Mouse (Mus musculus) stomach, postnatal 0 days (tissue): Measurements from ENCODE around the gene Slc5a5. TPM values are rescaled to one million over a fixed set of nuclear protein-coding genes. Genes with fewer than 3 reads are reported as not detected.

Experiments
- ATAC-seq: fragments of 200-750 bp; cut with Nextera tagmentation; 2 replicates; pipeline ENCODE4 v1.8.0; 2017; ENCODE audit not compliant: low FRiP score, low TSS enrichment
- DNase-seq: peaks from one replicate; pipeline ENCODE4 v3.0.0-alpha.2; 2016; ENCODE audit warnings: low spot score
- H3K27ac ChIP-seq: fragments of 300-500 bp; sonication (generic); replicated peaks from 2 replicates; pipeline ENCODE4 v1.5.1; 2014; ENCODE audit warnings: mild to moderate bottlenecking, control low read depth
- H3K27me3 ChIP-seq: fragments of 300-500 bp; sonication (generic); 2 replicates; pipeline ENCODE4 v1.6.1; 2014; ENCODE audit warnings: low read length; ENCODE audit not compliant: control insufficient read depth, insufficient read depth
- H3K36me3 ChIP-seq: fragments of 300-500 bp; sonication (generic); 2 replicates; pipeline ENCODE4 v1.6.1; 2014; ENCODE audit warnings: low read length, mixed read lengths; ENCODE audit not compliant: control insufficient read depth, insufficient read depth
- H3K4me1 ChIP-seq: fragments of 300-500 bp; sonication (generic); replicated peaks from 2 replicates; pipeline ENCODE4 v1.6.1; 2014; ENCODE audit warnings: antibody characterized with exemption; ENCODE audit not compliant: control insufficient read depth, insufficient read depth
- H3K4me2 ChIP-seq: fragments of 300-500 bp; sonication (generic); replicated peaks from 2 replicates; pipeline ENCODE4 v1.6.1; 2014; ENCODE audit warnings: low read depth, mild to moderate bottlenecking, control low read depth, moderate library complexity
- H3K4me3 ChIP-seq: fragments of 300-500 bp; sonication (generic); 2 replicates; pipeline ENCODE4 v1.5.1; 2014; ENCODE audit warnings: low read depth, low read length, control low read depth
- H3K9ac ChIP-seq: fragments of 300-500 bp; sonication (generic); 2 replicates; pipeline ENCODE4 v1.6.1; 2014; ENCODE audit warnings: mild to moderate bottlenecking, low read length, control low read depth, mixed read lengths
- H3K9me3 ChIP-seq: fragments of 300-500 bp; sonication (generic); 2 replicates; pipeline ENCODE4 v1.6.1; 2016; ENCODE audit warnings: low read length; ENCODE audit not compliant: control insufficient read depth
- CTCF ChIP-seq: IDR thresholded peaks from 2 replicates; pipeline ENCODE4 v1.5.1; 2016; ENCODE audit warnings: antibody characterized with exemption, low read depth, mild to moderate bottlenecking, moderate library complexity
- EP300 ChIP-seq: optimal IDR thresholded peaks from 2 replicates; pipeline ENCODE3; 2016; ENCODE audit warnings: antibody characterized with exemption
- WGBS: fragments of 180-500 bp; shearing (Covaris S2); extraction: QIAGEN DNeasy Blood & Tissue Kit; methylation state at CpG from one replicate; pipeline ENCODE4 v1.1.7; 2014; 5-methylcytosine and 5-hydroxymethylcytosine counted together
- polyA plus RNA-seq: library from polyadenylated mRNA; unstranded; fragments of >200 nt; fragmentation: Nextera tagmentation; extraction: Ambion mirVana; gene quantifications from 2 replicates; pipeline ENCODE4 v1.2.1, GENCODE M21; 2015

Gene Slc5a5
- polyA plus RNA-seq, 1 experiment from 2014 or later: 42.8 TPM

DNA sequence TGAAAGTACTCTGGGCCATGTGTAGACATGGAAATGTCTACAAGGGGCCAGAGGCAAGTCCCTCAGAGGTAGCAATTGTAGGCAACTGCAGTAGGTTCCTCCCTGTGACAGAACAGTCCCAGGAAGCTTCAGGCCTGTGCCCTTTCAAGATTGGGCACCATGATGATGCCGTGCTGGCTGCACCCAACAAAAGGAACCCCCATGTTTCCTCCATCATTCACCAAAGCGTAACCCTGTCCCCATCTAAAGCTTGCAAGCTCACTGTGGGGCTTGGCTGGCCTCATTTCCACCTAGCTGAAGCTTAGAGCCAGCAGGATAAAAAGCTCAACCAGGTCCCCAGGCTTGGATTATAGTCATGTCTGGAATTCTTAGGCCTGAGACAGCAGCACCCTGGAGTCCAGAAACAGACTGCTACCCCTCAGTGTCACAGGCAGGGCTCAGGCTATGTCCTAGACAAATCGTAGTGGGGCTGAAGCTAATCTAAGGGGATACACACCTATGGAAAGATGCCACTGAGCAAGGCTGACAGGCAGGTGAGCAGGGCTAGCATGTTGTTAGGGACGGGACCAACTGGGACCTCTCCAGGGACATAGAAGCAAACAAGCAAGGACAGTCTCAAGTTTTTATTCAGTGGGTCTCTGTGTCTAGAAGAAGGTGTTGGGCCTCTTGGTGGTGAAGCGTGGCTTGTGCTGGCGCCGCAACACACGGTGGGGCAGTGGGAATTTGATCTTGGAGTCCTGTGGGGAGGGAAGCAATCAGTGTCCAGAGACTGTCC, 2.4 kb upstream of the Slc5a5 start:
- Histone ChIP-seq H3K4me3 (no peak overlapping the region), H3K4me1 (peaks cover 4% of the 10 kb centered on the region; the same call in 1 of the 2 replicates), H3K9ac (no peak overlapping the region), H3K9me3 (no peaks in the 10 kb centered on the region), H3K27ac (no peak overlapping the region), H3K4me2 (no peak overlapping the region), H3K27me3 (no peaks in the 10 kb centered on the region; the same call in 1 of the 2 replicates), H3K36me3 (peaks cover 12% of the 10 kb centered on the region)
- 85% methylated on average over 8 of the region's 8 CpGs for WGBS
- no peak for TF ChIP-seq CTCF
- no peak for TF ChIP-seq EP300
- ATAC-seq (no peak), DNase-seq (no peak)

- WGBS: 41% methylated on average over 2 of the region's 2 CpGs
Measured at GRCm38 (mm10) chr8:70894385-70894720, 1.8 kb upstream of the Slc5a5 start.

DNA sequence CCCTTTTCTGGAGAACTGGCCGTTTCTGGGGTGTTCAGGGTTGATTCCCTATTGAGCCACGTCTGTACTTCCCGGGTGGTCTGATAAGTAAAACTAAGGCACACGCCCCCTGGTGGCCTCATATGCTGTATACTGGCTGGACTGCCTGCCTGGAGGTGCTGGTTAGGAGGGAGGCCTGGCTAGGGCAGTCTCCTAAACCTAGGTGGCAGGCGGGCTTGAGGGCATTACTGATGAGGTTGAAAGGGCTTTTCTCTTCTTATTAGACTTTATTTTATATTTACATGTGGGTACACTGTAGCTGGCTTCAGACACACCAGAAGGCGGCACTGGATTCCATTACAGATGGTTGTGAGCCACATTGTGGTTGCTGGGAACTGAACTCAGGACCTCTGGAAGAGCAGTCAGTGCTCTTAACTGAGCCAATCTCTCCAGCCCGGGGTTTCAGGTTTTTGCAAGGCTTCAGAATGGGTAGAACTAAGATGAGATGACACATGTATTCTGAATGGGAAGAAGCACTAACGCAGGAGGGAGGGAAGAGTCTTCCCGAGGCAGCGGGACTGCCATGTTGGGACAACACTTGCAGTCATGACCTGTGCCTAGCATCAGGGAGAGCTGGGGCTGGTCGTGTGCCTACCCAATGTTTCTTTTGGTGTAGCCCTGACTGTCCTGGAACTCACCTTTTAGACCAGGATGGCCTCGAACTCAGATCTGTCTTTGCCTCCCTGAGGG, 1.3 kb upstream of the Slc5a5 start:
- H3K36me3 ChIP-seq: peaks cover 12% of the 10 kb centered on the region
- H3K27me3 ChIP-seq: no peaks in the 10 kb centered on the region; the same call in 1 of the 2 replicates
- H3K4me3 ChIP-seq: no peak overlapping the region
- no peak overlapping the region for H3K4me2 ChIP-seq
- H3K9me3 ChIP-seq: no peaks in the 10 kb centered on the region
- 33% methylated on average over 12 of the region's 12 CpGs for WGBS
- ATAC-seq (peak; percentile 26; the same call in 1 of the 2 replicates), DNase-seq (peak; percentile 88)
- TF ChIP-seq EP300 (no peak), CTCF (peak; percentile 83)
- no peak overlapping the region for H3K27ac ChIP-seq
- H3K9ac ChIP-seq: no peak overlapping the region
- H3K4me1 ChIP-seq: peaks cover 4% of the 10 kb centered on the region; the same call in 1 of the 2 replicates

More at GRCm38 (mm10) chr8:70894385-70894720, 1.8 kb upstream of the Slc5a5 start:
- peaks cover 12% of the 10 kb centered on the region for H3K36me3 ChIP-seq
- no peak for TF ChIP-seq CTCF
- TF ChIP-seq EP300: no peak
- no peaks in the 10 kb centered on the region for H3K9me3 ChIP-seq
- H3K9ac ChIP-seq: no peak overlapping the region
- H3K27ac ChIP-seq: no peak overlapping the region
- H3K4me1 ChIP-seq: peaks cover 4% of the 10 kb centered on the region; the same call in 1 of the 2 replicates
- H3K4me3 ChIP-seq: no peak overlapping the region
- ATAC-seq (no peak), DNase-seq (no peak)
- H3K4me2 ChIP-seq: no peak overlapping the region
- no peaks in the 10 kb centered on the region; the same call in 1 of the 2 replicates for H3K27me3 ChIP-seq

DNA sequence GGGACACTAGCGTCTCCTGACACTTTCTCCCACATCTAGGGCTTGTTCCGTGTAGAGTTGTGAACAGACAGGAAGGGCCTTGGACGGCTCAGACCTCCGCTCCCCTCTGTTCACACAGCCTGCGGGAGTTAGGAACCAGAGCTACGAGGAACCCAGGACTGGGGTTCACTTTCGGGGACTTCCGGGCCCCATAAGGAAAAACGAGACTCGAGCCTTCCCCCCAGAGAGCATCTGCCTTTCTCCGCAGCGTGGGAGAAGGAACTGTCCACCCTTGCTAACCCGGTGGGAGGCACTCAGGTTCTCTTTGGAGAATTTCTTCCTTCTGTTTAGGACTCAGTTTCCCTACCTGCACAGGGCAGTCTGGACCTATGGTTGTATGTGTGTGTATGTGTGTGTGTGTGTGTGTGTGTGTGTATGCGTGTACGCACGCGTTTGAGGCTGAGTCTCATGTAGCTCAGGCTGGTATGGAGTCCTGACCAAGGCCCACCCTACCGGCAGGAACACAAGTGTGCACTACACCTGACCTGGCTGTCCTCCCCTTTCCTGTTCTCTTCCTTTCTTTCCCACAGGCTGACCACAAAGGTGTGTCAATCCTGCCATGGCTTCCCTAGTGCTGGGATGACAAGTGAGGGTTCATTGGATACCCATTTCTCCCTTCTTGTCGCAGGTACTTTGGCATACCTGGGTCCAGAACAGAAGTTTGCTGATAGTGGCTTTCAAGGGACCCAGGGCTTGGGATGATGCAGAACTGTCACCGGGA, 519 bp upstream of the Slc5a5 start:
- peak overlapping the region; percentile 48; the same call in 1 of the 2 replicates for H3K9ac ChIP-seq
- H3K4me2 ChIP-seq: peak overlapping the region; percentile 44
- peaks cover 4% of the 10 kb centered on the region; the same call in 1 of the 2 replicates for H3K4me1 ChIP-seq
- H3K9me3 ChIP-seq: no peaks in the 10 kb centered on the region
- H3K36me3 ChIP-seq: peaks cover 12% of the 10 kb centered on the region
- no peak for DNase-seq
- WGBS: 28% methylated on average over 20 of the region's 20 CpGs
- no peaks in the 10 kb centered on the region; the same call in 1 of the 2 replicates for H3K27me3 ChIP-seq
- ATAC-seq: no peak
- H3K4me3 ChIP-seq: peak overlapping the region; percentile 25
- TF ChIP-seq EP300 (no peak), CTCF (no peak)
- no peak overlapping the region for H3K27ac ChIP-seq

GRCm38 (mm10) chr8:70891356-70891755, 1.2 kb downstream of the Slc5a5 start:
- peaks cover 2% of the 10 kb centered on the region; the same call in 1 of the 2 replicates for H3K4me1 ChIP-seq
- DNase-seq (peak; percentile 97), ATAC-seq (peak; percentile 87)
- H3K9ac ChIP-seq: no peak overlapping the region
- peak overlapping the region; percentile 25; the same call in 1 of the 2 replicates for H3K4me3 ChIP-seq
- H3K36me3 ChIP-seq: peaks cover 12% of the 10 kb centered on the region
- no peaks in the 10 kb centered on the region for H3K9me3 ChIP-seq
- H3K27ac ChIP-seq: no peak overlapping the region
- H3K4me2 ChIP-seq: peak overlapping the region; percentile 44
- 8% methylated on average over 21 of the region's 21 CpGs for WGBS
- TF ChIP-seq CTCF (no peak), EP300 (no peak)
- no peaks in the 10 kb centered on the region; the same call in 1 of the 2 replicates for H3K27me3 ChIP-seq
